Mouse (Mus musculus) thymus, adult 2 months (tissue): ENCODE measurements around the gene Med26.

Source experiments
- CTCF ChIP-seq: fragments of 200-500 bp; IDR thresholded peaks from 2 replicates; pipeline ENCODE4 v1.5.1; 2012; ENCODE audit warnings: mild to moderate bottlenecking, control low read depth, low read length, moderate library complexity, borderline replicate concordance; ENCODE audit not compliant: control insufficient read depth, poor library complexity, insufficient read depth; ENCODE audit errors: extremely low read depth
- POLR2A ChIP-seq: fragments of 200-500 bp; IDR thresholded peaks from 2 replicates; pipeline ENCODE4 v1.6.1; 2012; ENCODE audit warnings: mild to moderate bottlenecking, low read length, control low read depth, moderate library complexity; ENCODE audit not compliant: control insufficient read depth, poor library complexity, insufficient read depth; ENCODE audit errors: extremely low read depth

GRCm38 (mm10) chr8:72577266-72577665 is 29.2 kb upstream of the Med26 start:
- no peak for TF ChIP-seq CTCF
- TF ChIP-seq POLR2A, result no peak
